Mouse (Mus musculus): ENCODE results near the gene Csnka2ip. TPM values are rescaled to one million over a fixed set of nuclear protein-coding genes. Genes with fewer than 3 reads are reported as not detected.

The Csnka2ip gene
- total RNA-seq (2015; ENCODE audit: low replicate concordance) (not detected in 2 replicates), total RNA-seq (2017; ENCODE audit: low replicate concordance) (not detected in 2 replicates)

DNA sequence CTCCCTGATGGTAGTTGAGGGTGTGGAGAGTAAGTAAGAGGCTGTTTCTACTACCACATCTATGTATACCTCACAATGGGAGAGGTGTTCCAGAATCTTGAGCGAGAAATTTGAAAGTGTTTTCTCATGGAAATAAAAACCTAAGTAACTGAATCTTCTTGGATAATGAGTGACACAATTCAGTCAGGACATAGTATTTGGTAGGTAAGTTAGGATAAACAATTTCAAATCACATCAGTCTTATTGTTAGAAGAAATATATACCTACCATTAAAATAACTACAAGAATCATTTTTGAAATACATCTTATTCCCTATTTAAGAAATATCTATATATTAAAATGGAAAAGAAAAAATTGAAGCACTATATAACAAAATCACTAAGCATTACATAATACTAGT, at the start of gene Csnka2ip:
Csnka2ip (minus strand) TSS at position 101 of the 400 bp plus-strand sequence.
- ATAC-seq (replicated peaks; ENCODE audit: low FRiP score, poor library complexity, severe bottlenecking): no peak

DNA sequence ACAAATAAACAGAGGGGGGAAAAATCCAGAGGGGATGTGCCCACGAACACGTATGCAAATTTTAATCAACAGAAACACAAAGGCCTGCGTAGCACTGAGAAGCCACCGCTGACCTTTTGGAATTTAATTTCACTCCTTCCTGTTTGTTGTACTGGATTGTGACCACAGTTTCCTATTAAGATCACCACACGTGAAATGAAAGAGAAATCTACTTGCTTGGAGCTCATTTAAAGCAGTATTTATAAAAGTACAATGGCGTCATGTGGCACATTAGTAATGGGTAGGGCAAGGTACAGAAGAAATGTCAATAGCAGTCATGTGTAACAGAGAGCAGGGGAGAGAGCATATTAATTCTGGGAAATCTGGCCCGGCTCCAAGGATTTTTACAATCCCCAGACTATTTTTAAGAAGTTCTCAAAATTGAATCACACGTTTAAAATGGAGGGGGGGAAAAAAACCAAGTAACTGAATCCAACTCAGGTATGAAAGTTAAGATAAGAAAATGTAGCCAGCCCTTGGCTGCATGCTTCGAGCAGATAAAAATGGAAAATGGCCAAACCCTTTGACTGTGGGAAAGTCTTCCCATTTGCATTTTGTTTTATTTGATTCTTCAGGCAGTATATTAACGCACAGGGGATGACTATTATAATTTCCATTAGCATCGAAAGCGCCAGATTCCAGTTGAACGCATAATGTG, 47.5 kb upstream of the Csnka2ip start:
- ATAC-seq (replicated peaks; ENCODE audit: low FRiP score, poor library complexity, severe bottlenecking): no peak

DNA sequence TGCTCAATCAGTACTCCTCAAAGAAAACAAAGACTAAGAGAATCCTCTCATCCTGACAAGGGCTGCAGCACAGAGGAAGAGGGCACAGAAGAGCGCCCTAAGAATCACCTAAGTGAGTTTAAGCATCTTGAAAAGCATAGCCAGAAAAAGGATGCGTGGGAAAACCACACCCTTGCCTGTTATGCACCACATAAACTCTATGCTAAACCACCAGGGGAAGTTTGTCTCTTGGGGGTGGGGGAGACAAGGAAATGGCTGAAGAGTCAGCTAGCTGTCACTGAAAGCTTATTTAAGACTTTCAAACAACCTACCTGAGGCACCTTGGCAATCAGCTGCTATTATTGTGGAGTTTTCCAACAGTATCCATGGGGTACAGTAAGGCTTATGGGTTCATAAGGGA, 45.6 kb upstream of the Csnka2ip start:
- ATAC-seq (replicated peaks; ENCODE audit: low FRiP score, poor library complexity, severe bottlenecking): no peak

DNA sequence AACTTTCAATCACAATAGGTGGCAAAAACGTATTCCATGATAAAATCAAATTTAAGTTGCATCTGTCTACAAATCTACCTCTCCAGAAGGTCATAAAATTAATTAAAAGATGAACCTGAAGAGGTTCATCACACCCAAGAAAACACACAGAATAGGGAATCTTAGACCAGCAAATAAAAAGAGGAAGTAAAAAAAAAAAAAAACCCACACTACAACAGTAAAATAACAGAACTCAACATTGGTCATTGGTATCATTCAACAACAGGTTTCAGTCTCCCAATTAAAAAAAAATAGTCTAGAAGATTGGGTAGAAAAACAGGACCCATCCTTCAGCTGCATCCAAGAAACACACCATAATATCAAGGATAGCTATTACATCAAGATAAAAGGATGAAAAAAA, 32.9 kb upstream of the Csnka2ip start:
- no peak for ATAC-seq (replicated peaks; ENCODE audit: low FRiP score, poor library complexity, severe bottlenecking)

DNA sequence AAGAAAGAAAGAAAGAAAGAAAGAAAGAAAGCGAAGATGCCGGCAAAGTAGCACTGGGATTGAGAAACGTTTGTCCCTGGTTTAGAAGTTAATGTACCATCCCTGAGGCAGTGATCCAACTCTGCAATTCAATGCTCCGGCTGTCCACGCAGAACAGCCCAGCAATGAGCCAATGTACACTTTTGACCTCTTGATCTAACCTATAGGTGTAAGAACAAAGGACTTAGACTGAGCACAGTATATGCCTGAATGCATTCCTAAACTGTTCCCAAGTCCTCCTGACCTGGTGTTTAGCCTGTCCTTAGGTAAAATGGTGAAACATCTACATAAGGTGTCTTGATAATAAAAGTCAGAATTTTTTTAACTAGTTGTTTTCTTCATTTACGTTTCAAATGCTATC, 17.9 kb upstream of the Csnka2ip start:
- no peak for ATAC-seq (replicated peaks; ENCODE audit: low FRiP score, poor library complexity, severe bottlenecking)

DNA sequence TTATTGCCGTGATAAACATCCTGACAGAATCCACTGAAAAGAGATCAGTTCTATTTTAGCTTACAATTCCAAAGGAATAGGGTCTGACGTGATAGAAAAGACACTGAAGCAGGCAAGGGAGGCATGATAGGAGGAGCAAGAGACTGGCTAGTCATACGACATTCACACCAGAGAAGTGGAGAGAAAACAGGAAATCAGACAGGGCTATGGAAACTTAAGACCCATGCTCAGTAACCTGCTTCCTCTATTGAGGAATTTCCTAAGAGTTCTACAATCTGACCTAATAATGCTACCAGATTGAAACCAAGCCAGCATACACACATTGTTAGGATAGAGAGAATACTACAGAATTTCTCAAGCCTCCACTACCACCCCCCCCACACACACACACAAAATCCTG, 12.4 kb upstream of the Csnka2ip start:
- no peak for ATAC-seq (replicated peaks; ENCODE audit: low FRiP score, poor library complexity, severe bottlenecking)

DNA sequence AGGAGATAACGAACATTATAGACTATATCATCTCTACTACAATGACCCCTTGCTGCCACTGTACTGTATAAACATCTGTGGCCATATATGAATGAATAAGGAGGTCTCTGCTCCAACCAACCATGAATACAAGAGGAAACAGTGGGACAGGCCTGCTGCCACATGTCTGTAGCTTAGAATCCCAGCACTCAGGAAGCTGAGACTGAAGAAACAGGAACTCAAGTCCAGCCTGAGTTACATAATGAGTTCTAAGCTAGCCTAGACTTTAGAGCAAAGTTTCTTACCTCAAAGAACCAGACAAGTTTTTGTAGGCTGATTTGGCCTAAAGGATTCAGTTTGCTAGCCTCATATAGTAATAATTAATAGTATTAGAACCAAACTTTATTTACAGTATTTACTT, 5.6 kb upstream of the Csnka2ip start:
- no peak for ATAC-seq (replicated peaks; ENCODE audit: low FRiP score, poor library complexity, severe bottlenecking)

DNA sequence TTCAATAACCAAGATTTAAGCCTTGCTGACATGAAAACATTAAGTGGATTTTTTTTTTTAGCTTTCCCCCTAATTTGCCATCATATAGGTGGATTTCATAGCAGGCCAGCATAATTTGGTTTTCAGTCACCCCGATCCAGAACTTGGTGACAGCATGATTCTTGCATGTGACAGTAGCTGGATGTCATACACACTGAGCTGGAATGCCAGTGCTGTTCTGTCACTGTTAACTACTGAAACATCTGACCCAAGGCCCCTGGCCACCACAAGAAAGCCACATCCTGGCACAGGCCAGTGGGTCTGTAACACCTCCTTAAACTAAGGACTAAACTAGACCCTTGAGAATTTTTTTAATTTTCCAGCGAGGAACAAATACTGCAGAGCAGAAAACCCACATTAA, 15.4 kb downstream of the Csnka2ip start:
- no peak for ATAC-seq (replicated peaks; ENCODE audit: low FRiP score, poor library complexity, severe bottlenecking)

DNA sequence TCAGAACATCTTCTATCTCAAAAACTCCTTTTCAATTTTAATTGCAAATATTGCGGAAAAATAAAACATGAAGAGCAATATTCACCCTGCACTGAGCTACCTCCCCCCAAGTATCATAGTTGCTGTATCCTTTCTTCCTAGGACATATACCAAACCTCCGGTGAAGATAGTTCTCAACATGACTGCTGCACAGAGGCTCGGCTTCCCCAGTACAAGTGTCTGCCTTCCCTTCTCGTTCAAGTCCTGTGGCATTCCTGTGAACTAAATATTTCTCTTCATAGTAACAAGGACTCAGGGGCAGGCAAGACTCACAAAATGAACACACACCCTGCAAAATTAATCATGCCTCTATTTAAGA, 16.0 kb downstream of the Csnka2ip start:
- no peak for ATAC-seq (replicated peaks; ENCODE audit: low FRiP score, poor library complexity, severe bottlenecking)

DNA sequence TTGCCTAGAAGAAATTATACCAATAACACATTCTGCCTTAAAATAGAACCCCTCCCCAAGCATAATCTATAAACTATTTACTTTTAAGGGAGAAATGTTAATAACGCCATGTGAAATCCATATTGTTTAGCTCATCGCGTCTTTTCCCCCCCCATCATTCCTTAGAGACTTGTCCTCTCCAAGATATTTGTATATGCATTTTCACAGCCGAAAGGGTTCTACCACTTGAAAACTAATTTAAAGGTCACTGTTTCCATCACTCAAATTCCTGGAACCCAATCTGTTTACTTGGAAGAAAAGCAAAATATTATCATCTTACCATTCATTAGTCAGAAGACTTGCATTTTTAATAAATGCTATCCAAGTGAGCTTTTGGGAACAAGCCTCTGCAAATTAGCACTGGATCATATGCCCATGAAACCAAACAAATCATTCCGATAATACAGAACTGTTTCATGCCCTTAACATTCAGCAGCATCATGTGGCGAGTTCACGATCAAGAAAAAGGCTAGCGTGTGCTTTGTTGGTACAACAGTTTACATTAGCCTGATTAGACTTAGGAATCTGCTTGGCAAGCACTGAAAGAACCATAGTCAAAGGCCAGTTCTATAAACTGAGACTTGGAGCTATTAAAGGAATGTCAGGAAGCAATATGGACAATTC, 16.5 kb downstream of the Csnka2ip start:
- no peak for ATAC-seq (replicated peaks; ENCODE audit: low FRiP score, poor library complexity, severe bottlenecking)

DNA sequence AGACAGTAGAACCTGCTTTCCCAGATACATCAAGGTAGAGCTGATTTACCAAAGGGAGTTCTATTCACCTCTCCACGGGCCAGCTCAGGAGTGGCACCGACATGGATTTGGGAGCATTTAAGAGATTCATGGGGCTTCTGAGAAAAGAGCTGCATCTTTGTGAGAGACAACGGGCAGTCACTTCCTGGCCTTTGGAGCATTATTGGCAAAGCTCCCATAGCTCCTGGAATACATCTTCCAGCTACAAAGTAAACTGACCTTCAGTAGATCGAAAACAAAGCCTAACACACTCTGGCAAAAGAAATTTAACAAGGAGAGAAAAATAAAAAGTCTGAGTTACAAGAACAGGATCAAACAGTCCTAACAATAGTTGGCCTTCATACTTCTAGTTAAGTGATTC, 17.6 kb downstream of the Csnka2ip start:
- no peak for ATAC-seq (replicated peaks; ENCODE audit: low FRiP score, poor library complexity, severe bottlenecking)

DNA sequence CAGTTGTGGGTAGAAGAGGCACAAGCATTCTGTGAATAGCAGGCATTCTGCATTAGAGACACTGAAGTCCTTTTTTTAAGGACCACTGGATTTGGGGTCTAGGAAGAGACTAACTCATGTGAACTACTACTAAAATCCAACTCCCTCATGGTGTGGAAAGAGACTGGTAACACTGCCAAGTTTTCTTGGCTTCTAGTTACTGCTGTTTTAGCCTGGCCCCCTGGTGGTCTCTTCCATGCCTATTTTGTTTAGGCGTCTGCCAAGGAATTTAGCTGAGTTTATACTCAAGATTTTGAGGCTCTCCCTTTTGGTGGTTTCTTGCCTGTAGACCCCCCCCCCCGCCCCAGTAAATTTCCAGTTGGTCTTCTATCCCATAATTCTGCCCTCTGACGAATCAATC, 18.8 kb downstream of the Csnka2ip start:
- ATAC-seq (replicated peaks; ENCODE audit: low FRiP score, poor library complexity, severe bottlenecking): no peak

DNA sequence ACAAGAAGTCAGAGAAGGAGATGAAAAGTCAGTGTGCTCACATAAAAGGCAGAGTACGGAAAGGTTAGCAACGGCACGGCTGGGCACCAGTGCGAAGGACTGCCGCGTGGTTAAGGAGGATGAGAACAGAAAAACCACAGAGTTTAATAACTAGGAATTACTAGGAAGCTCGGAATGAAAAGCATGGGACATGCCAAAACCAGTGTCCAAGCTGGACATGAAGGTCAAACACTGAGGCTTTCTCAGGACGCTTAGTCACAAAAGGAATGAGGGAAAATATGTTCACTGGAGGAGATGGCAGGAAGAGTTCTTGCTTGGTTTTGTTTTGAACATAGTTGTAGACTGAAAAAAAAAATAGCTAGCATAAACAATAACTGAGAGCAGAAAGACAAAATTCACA, 32.7 kb downstream of the Csnka2ip start:
- ATAC-seq (replicated peaks; ENCODE audit: low FRiP score, poor library complexity, severe bottlenecking): no peak

DNA sequence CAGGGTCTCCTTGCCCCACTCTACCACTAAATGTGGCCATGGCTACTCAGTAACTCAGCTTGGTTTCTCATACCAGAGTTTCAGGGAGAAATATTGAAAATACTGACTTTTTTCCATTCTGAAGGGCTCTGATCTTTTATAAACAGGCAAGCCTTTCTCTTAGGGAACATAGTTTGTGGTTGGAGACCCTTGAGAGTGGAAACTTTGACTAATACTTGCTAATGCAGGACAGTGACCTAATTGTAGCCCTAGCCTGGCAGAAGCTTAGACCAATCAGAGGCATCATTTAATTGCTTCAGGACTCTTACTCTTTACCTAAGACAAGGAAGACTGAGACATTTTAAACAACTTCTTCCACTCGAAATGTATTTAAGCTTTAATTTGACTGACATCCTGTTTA, 39.1 kb downstream of the Csnka2ip start:
- no peak for ATAC-seq (replicated peaks; ENCODE audit: low FRiP score, poor library complexity, severe bottlenecking)

DNA sequence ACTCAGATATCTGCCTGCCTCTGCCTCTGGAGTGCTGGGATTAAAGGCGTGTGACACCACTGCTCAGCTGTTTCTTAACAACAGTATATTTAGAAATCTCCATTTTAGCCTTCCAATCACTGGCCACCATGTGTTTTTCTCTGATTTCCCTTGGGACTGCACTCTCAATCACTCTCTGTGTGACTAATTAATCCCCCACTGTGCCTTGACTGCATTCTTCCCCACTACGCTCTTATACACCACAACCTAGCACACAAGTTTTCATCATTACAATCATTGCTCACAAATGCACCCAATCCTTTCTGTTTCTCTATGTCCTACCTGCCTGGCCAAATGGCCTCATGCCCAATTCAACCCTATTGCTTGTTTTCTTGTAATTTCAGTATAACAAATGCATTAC, 43.7 kb downstream of the Csnka2ip start:
- no peak for ATAC-seq (replicated peaks; ENCODE audit: low FRiP score, poor library complexity, severe bottlenecking)

DNA sequence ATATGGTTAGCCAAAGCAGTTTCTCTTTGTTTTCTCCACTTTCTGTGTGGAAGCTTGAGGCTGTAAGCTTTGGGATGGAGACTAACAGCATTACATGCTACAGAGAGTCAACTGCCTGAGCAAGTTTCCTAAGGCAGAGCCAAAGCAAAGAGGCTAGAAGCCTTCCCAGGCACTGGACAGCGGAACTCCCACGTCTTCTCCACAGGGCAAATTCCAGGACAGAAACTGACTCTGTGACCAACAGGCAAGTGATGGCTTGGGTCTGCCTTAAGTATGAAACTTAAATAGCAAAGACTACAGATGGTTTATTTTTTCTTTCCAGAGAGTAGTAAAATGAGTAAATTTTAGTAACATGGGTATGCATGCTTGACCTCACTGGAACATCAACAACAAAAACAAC, 75.3 kb downstream of the Csnka2ip start:
- ATAC-seq (replicated peaks; ENCODE audit: low FRiP score, poor library complexity, severe bottlenecking): no peak

DNA sequence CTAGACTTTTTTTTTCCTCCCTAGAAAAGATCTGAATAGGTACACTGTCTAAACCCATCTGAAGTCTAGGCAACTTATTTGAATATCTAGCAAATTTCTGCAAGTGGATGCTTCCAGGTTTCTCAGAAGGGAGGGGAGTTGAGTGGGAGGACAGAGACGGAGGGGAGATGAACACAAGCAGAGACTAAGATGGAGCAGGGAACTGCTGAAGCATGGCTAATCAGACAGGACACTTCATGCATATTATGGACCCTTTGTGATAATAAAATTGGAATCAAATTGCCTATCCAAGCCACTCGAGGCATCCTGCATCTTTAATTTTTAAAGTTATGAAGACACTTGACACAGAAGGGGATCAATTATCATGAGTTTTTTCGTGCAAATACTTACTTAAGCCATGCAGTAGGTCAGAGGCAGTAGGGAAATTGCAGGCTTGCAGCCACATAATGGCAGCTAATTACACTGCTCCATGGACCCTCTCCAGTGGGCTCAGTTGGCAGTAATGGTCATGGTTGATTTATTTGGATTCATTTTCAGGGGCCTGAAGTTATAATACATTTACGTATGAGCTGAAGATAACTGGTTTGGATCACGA, 78.1 kb downstream of the Csnka2ip start:
- no peak for ATAC-seq (replicated peaks; ENCODE audit: low FRiP score, poor library complexity, severe bottlenecking)

DNA sequence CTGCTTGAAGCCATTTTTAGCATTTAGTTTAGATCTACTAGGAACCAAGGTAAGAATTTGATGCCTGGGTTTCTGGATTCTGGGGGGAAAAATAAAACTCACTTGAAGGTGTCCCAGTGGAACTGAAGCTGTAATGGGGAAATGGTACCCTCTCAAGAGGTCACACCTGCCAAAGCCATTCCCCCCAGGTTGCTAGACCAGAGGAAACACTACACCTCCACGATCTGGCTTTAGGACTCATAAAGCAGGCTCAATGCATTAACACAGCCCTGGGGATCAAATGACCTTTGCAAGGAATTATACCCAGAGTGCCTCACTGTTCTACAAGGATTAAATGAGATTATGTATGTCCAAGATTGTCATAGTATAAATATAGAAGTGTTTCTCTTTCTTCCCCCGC, 88.8 kb downstream of the Csnka2ip start:
- no peak for ATAC-seq (replicated peaks; ENCODE audit: low FRiP score, poor library complexity, severe bottlenecking)

Data from erythroblast, adult 5-6 weeks (primary cell).